Comparison of ENCODE assay signal across 8 mouse cellular contexts in the genomic region with DNA sequence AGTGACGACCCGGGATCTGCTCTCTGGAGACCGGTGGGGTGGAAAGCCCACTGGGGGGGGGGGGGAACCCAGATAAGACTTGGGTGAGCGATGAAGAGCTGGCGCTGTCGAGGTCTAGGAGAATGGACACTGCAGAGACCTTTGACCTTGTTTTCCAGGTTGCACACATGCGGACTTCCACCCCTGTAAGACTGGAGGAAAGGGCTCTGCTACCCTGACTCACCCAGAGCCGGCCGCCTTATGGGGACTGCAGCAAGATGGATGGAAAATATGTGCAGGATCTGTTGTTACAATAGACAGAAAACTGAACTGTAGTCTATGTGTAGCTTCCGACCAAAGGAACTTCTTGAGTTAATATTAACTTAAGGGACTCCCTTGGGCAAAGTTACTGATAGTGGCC. TPM values are rescaled to one million over a fixed set of nuclear protein-coding genes. Genes with fewer than 3 reads are reported as not detected.
DNase-seq lines count a peak whose midpoint lies in the region; ATAC-seq and TF ChIP-seq lines count a peak whose summit lies in the region.

No protein-coding gene starts in this region.

- peak overlapping the region; percentile 96 for H3K4me3 ChIP-seq in kidney, embryonic 14.5 days (ENCODE audit: low read length)
- H3K4me3 ChIP-seq in limb, embryonic 14.5 days (replicated peaks; ENCODE audit: low read length): peak overlapping the region; percentile 90
- H3K4me3 ChIP-seq in stomach, postnatal 0 days (ENCODE audit: low read depth, low read length): peak overlapping the region; percentile 91

- no peaks in the 10 kb centered on the region for H3K9me3 ChIP-seq in kidney, embryonic 14.5 days (ENCODE audit: control insufficient read depth, low read length)
- H3K9me3 ChIP-seq in limb, embryonic 14.5 days (ENCODE audit: control insufficient read depth, low read length): no peaks in the 10 kb centered on the region
- H3K9me3 ChIP-seq in stomach, postnatal 0 days (ENCODE audit: control insufficient read depth, low read length): no peaks in the 10 kb centered on the region

- TF ChIP-seq EP300 in stomach, postnatal 0 days (optimal IDR thresholded peaks at IDR 0.05): no peak

- peak overlapping the region; percentile 99 for H3K27ac ChIP-seq in kidney, embryonic 14.5 days (ENCODE audit: low read depth, low read length)
- peak overlapping the region; percentile 98 for H3K27ac ChIP-seq in limb, embryonic 14.5 days (replicated peaks; ENCODE audit: low read depth, low read length)
- peak overlapping the region; percentile 100 for H3K27ac ChIP-seq in stomach, postnatal 0 days (replicated peaks)

- H3K27me3 ChIP-seq in kidney, embryonic 14.5 days (ENCODE audit: control insufficient read depth, insufficient read depth, low read length): no peaks in the 10 kb centered on the region
- no peaks in the 10 kb centered on the region for H3K27me3 ChIP-seq in limb, embryonic 14.5 days (ENCODE audit: control insufficient read depth, insufficient read depth, low read length)
- no peaks in the 10 kb centered on the region for H3K27me3 ChIP-seq in stomach, postnatal 0 days (ENCODE audit: control insufficient read depth, insufficient read depth, low read length)

- peaks cover 5% of the 10 kb centered on the region; the same call in 1 of the 2 replicates for H3K36me3 ChIP-seq in kidney, embryonic 14.5 days (ENCODE audit: control insufficient read depth, insufficient read depth, low read length)
- H3K36me3 ChIP-seq in limb, embryonic 14.5 days (ENCODE audit: control insufficient read depth, insufficient read depth, low read length): no peaks in the 10 kb centered on the region; the same call in 1 of the 2 replicates
- no peaks in the 10 kb centered on the region for H3K36me3 ChIP-seq in stomach, postnatal 0 days (ENCODE audit: control insufficient read depth, insufficient read depth, low read length)

- peak overlapping the region; percentile 97 for H3K9ac ChIP-seq in kidney, embryonic 14.5 days (ENCODE audit: low read depth, low read length)
- H3K9ac ChIP-seq in limb, embryonic 14.5 days (ENCODE audit: low read depth, low read length, severe bottlenecking): peak overlapping the region; percentile 95
- peak overlapping the region; percentile 95 for H3K9ac ChIP-seq in stomach, postnatal 0 days (ENCODE audit: low read length)

- peak; percentile 59; the same call in 1 of the 2 replicates for ATAC-seq in kidney, embryonic 14.5 days (ENCODE audit: low FRiP score, low TSS enrichment)
- ATAC-seq in erythroid progenitor cell, adult 5-6 weeks (replicated peaks; ENCODE audit: low FRiP score, poor library complexity, severe bottlenecking): peak; percentile 13
- peak; percentile 10 for ATAC-seq in limb, embryonic 14.5 days (ENCODE audit: low FRiP score, low read depth)
- peak; percentile 60 for ATAC-seq in stomach, postnatal 0 days (ENCODE audit: low FRiP score, low TSS enrichment)
- ATAC-seq in monocyte, adult 5-6 weeks (replicated peaks; ENCODE audit: insufficient number of reproducible peaks, low FRiP score, low TSS enrichment, poor library complexity, severe bottlenecking): no peak; the same call in 1 of the 2 replicates

- 1% methylated on average over 10 of the region's 10 CpGs for WGBS in kidney, embryonic 14.5 days
- under 1% methylated on average over 10 of the region's 10 CpGs for WGBS in limb, embryonic 14.5 days
- WGBS in stomach, postnatal 0 days: 1% methylated on average over 10 of the region's 10 CpGs

- peak overlapping the region; percentile 70 for H3K4me2 ChIP-seq in kidney, embryonic 14.5 days (replicated peaks; ENCODE audit: low read depth, low read length)
- peak overlapping the region; percentile 66 for H3K4me2 ChIP-seq in limb, embryonic 14.5 days (replicated peaks; ENCODE audit: low read depth, low read length, severe bottlenecking)
- peak overlapping the region; percentile 70 for H3K4me2 ChIP-seq in stomach, postnatal 0 days (replicated peaks; ENCODE audit: low read depth)

- DNase-seq in kidney, postnatal 4 days: no peak
- DNase-seq in Muller cell, postnatal 12 days (ENCODE audit: inconsistent ontology term): peak; percentile 74
- DNase-seq in limb, embryonic 14.5 days (ENCODE audit: low spot score): peak; percentile 31
- DNase-seq in stomach, postnatal 0 days (ENCODE audit: low spot score): no peak
- DNase-seq in layer of hippocampus, adult 9-11 months: no peak

- H3K4me1 ChIP-seq in kidney, embryonic 14.5 days (ENCODE audit: control insufficient read depth, insufficient read depth, low read length): peaks cover 11% of the 10 kb centered on the region; the same call in 1 of the 2 replicates
- H3K4me1 ChIP-seq in limb, embryonic 14.5 days (ENCODE audit: control insufficient read depth, insufficient read depth, low read length): peaks cover 13% of the 10 kb centered on the region
- H3K4me1 ChIP-seq in stomach, postnatal 0 days (replicated peaks; ENCODE audit: control insufficient read depth, insufficient read depth): no peaks in the 10 kb centered on the region

- no peak for TF ChIP-seq POLR2A in limb, embryonic 14.5 days (IDR thresholded peaks at IDR 0.05; ENCODE audit: borderline replicate concordance, extremely low read depth, insufficient read depth, insufficient read length)

- TF ChIP-seq CTCF in stomach, postnatal 0 days (IDR thresholded peaks at IDR 0.05; ENCODE audit: low read depth): no peak

RNA-seq across cellular contexts. Expression of a gene that starts 0.4 kb away (rescaled TPM):
- 68.7 and 74.7 TPM in 2 replicates for polyA plus RNA-seq in kidney, embryonic 14.5 days (2014; fragmentation: Nextera tagmentation; extraction: Ambion mirVana)
- 268 and 506 TPM in 2 replicates for total RNA-seq in erythroid progenitor cell, adult 5-6 weeks (2015; ENCODE audit: low replicate concordance)
- total RNA-seq in erythroid progenitor cell, adult 5-6 weeks (2017; ENCODE audit: low replicate concordance): 686 and 829 TPM in 2 replicates
- 86.7 and 105 TPM in 2 replicates for polyA plus RNA-seq in limb, embryonic 14.5 days (2012; rRNA removed)
- polyA plus RNA-seq in limb, embryonic 14.5 days (2014; fragmentation: Nextera tagmentation; extraction: Ambion mirVana): 67.3 and 69.9 TPM in 2 replicates
- 40.6 and 44.5 TPM in 2 replicates for polyA plus RNA-seq in stomach, postnatal 0 days (2015; fragmentation: Nextera tagmentation; extraction: Ambion mirVana)
- 317 to 399 TPM (median 347 TPM) in 3 replicates for total RNA-seq in monocyte, adult 5-6 weeks (2017)

RNA-seq across cellular contexts. Expression of a gene that starts 8.9 kb away (rescaled TPM):
- polyA plus RNA-seq in kidney, embryonic 14.5 days (2014; fragmentation: Nextera tagmentation; extraction: Ambion mirVana): 9.2 and 15.0 TPM in 2 replicates
- 6.1 and 15.5 TPM in 2 replicates for total RNA-seq in erythroid progenitor cell, adult 5-6 weeks (2015; ENCODE audit: low replicate concordance)
- 6.5 and 10.5 TPM in 2 replicates for total RNA-seq in erythroid progenitor cell, adult 5-6 weeks (2017; ENCODE audit: low replicate concordance)
- polyA plus RNA-seq in limb, embryonic 14.5 days (2012; rRNA removed): 29.2 and 36.3 TPM in 2 replicates
- 11.0 and 11.3 TPM in 2 replicates for polyA plus RNA-seq in limb, embryonic 14.5 days (2014; fragmentation: Nextera tagmentation; extraction: Ambion mirVana)
- 5.7 and 7.3 TPM in 2 replicates for polyA plus RNA-seq in stomach, postnatal 0 days (2015; fragmentation: Nextera tagmentation; extraction: Ambion mirVana)
- 0.75 to 4.2 TPM (median 1.2 TPM) in 3 replicates for total RNA-seq in monocyte, adult 5-6 weeks (2017)

RNA-seq across cellular contexts. Expression of a gene that starts 9.0 kb away (rescaled TPM):
- polyA plus RNA-seq in kidney, embryonic 14.5 days (2014; fragmentation: Nextera tagmentation; extraction: Ambion mirVana): 4.0 and 4.8 TPM in 2 replicates
- total RNA-seq in erythroid progenitor cell, adult 5-6 weeks (2015; ENCODE audit: low replicate concordance): 1.7 and 4.7 TPM in 2 replicates
- 5.0 and 6.9 TPM in 2 replicates for total RNA-seq in erythroid progenitor cell, adult 5-6 weeks (2017; ENCODE audit: low replicate concordance)
- 4.9 and 5.8 TPM in 2 replicates for polyA plus RNA-seq in limb, embryonic 14.5 days (2012; rRNA removed)
- 2.4 and 3.6 TPM in 2 replicates for polyA plus RNA-seq in limb, embryonic 14.5 days (2014; fragmentation: Nextera tagmentation; extraction: Ambion mirVana)
- 1.8 and 2.4 TPM in 2 replicates for polyA plus RNA-seq in stomach, postnatal 0 days (2015; fragmentation: Nextera tagmentation; extraction: Ambion mirVana)
- total RNA-seq in monocyte, adult 5-6 weeks (2017): 3.2 to 5.0 TPM (median 4.7 TPM) in 3 replicates

RNA-seq across cellular contexts. Expression of a gene that starts 42.3 kb away (rescaled TPM):
- polyA plus RNA-seq in kidney, embryonic 14.5 days (2014; fragmentation: Nextera tagmentation; extraction: Ambion mirVana): 8.3 and 10.4 TPM in 2 replicates
- total RNA-seq in erythroid progenitor cell, adult 5-6 weeks (2015; ENCODE audit: low replicate concordance): 865 and 926 TPM in 2 replicates
- 517 and 556 TPM in 2 replicates for total RNA-seq in erythroid progenitor cell, adult 5-6 weeks (2017; ENCODE audit: low replicate concordance)
- 22.6 and 29.7 TPM in 2 replicates for polyA plus RNA-seq in limb, embryonic 14.5 days (2012; rRNA removed)
- polyA plus RNA-seq in limb, embryonic 14.5 days (2014; fragmentation: Nextera tagmentation; extraction: Ambion mirVana): 11.5 and 16.2 TPM in 2 replicates
- polyA plus RNA-seq in stomach, postnatal 0 days (2015; fragmentation: Nextera tagmentation; extraction: Ambion mirVana): 10.7 and 12.3 TPM in 2 replicates
- 10.3 to 11.0 TPM (median 10.3 TPM) in 3 replicates for total RNA-seq in monocyte, adult 5-6 weeks (2017)

RNA-seq across cellular contexts. Expression of a gene that starts 45.1 kb away (rescaled TPM):
- 71.6 and 81.0 TPM in 2 replicates for polyA plus RNA-seq in kidney, embryonic 14.5 days (2014; fragmentation: Nextera tagmentation; extraction: Ambion mirVana)
- total RNA-seq in erythroid progenitor cell, adult 5-6 weeks (2015; ENCODE audit: low replicate concordance): 9.4 and 26.4 TPM in 2 replicates
- 6.0 and 14.2 TPM in 2 replicates for total RNA-seq in erythroid progenitor cell, adult 5-6 weeks (2017; ENCODE audit: low replicate concordance)
- 35.0 and 37.2 TPM in 2 replicates for polyA plus RNA-seq in limb, embryonic 14.5 days (2012; rRNA removed)
- 55.1 and 60.7 TPM in 2 replicates for polyA plus RNA-seq in limb, embryonic 14.5 days (2014; fragmentation: Nextera tagmentation; extraction: Ambion mirVana)
- 27.9 and 28.6 TPM in 2 replicates for polyA plus RNA-seq in stomach, postnatal 0 days (2015; fragmentation: Nextera tagmentation; extraction: Ambion mirVana)
- 8.6 to 18.2 TPM (median 17.8 TPM) in 3 replicates for total RNA-seq in monocyte, adult 5-6 weeks (2017)

Comparison
In these comparisons a context has a peak if more than half of its experiments do, and no peak if none do; other contexts are left out.
1. DNase-seq: peak in Muller cell, postnatal 12 days (single experiment) and limb, embryonic 14.5 days (single experiment); none in kidney, postnatal 4 days (0 of 2), stomach, postnatal 0 days (single experiment) and layer of hippocampus, adult 9-11 months (single experiment).
2. Peak in every context shown above with its lines, with median percentiles within 50 percentile points of each other: H3K27ac ChIP-seq, H3K4me2 ChIP-seq, H3K4me3 ChIP-seq and H3K9ac ChIP-seq.